Mouse (Mus musculus) liver, embryonic 14.5 days (tissue): ENCODE results near the gene Vps52.

ENCODE experiments used
- CTCF ChIP-seq: IDR thresholded peaks from 2 replicates; pipeline ENCODE4 v1.5.1; 2016; ENCODE audit warnings: antibody characterized with exemption, low read depth, control low read depth
- EP300 ChIP-seq: IDR thresholded peaks from 2 replicates; pipeline ENCODE4 v1.6.1; 2016; ENCODE audit warnings: antibody characterized with exemption, low read depth

DNA sequence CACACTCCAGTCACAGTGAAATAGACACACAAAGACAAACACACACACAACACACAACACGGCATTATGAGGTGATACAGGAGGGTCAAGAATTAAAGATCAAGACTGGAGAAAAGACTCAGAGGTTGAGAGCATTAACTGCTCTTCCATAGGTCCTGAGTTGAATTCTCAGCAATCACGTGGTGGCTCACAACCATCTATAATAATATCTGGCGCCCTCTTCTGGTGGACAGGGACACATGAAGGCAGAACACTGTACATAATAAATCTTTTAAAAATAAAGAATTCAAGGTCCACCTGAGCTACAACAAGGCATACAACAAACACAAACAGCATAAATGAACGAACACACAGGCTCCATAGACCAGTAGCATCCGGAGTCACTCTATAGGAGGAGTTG, 13.3 kb downstream of the Vps52 start:
- TF ChIP-seq CTCF (no peak; the same call in 1 of the 2 replicates), EP300 (no peak)
